Mouse (Mus musculus): ENCODE measurements around the gene Gm10392. TPM values are rescaled to one million over a fixed set of nuclear protein-coding genes. Genes with fewer than 3 reads are reported as not detected.

The Gm10392 gene
- polyA plus RNA-seq, 1 experiment from 2014 or later: not detected

- Histone ChIP-seq H3K9me3 (replicated peaks) (no peaks in the 10 kb centered on the region), H3K4me3 (no peak overlapping the region), H3K27me3 (replicated peaks) (no peaks in the 10 kb centered on the region), H3K4me1 (replicated peaks) (peaks cover 59% of the 10 kb centered on the region), H3K27ac (ENCODE audit: poor library complexity, severe bottlenecking) (peak overlapping the region; percentile 94), H3K36me3 (peaks cover 36% of the 10 kb centered on the region), H3K4me2 (peak overlapping the region; percentile 26), H3K9ac (peak overlapping the region; percentile 36)
- ATAC-seq (ENCODE audit: insufficient number of reproducible peaks, low FRiP score): 0 out of 2 replicates have a peak, but pooled peaks have one; percentile 13
- 25% methylated on average over 4 of the region's 4 CpGs for WGBS
Observed at GRCm38 (mm10) chr11:77497851-77498250, 21.1 kb downstream of the Gm10392 start.

GRCm38 (mm10) chr11:77497341-77497756, 21.6 kb downstream of the Gm10392 start:
- H3K36me3 ChIP-seq: peaks cover 31% of the 10 kb centered on the region
- no peak overlapping the region for H3K4me3 ChIP-seq
- H3K4me2 ChIP-seq: peak overlapping the region; percentile 26
- ATAC-seq (ENCODE audit: insufficient number of reproducible peaks, low FRiP score): peak; percentile 20; the same call in 1 of the 2 replicates
- H3K9me3 ChIP-seq (replicated peaks): no peaks in the 10 kb centered on the region
- no peaks in the 10 kb centered on the region for H3K27me3 ChIP-seq (replicated peaks)
- H3K9ac ChIP-seq: peak overlapping the region; percentile 51
- peaks cover 59% of the 10 kb centered on the region for H3K4me1 ChIP-seq (replicated peaks)
- 24% methylated on average over 6 of the region's 6 CpGs for WGBS
- peak overlapping the region; percentile 94 for H3K27ac ChIP-seq (ENCODE audit: poor library complexity, severe bottlenecking)

GRCm38 (mm10) chr11:77495507-77495906, 23.5 kb downstream of the Gm10392 start:
- H3K9me3 ChIP-seq (replicated peaks): no peaks in the 10 kb centered on the region
- no peaks in the 10 kb centered on the region for H3K27me3 ChIP-seq (replicated peaks)
- H3K4me3 ChIP-seq: no peak overlapping the region
- H3K36me3 ChIP-seq: peaks cover 18% of the 10 kb centered on the region
- H3K4me1 ChIP-seq (replicated peaks): peaks cover 68% of the 10 kb centered on the region
- no peak overlapping the region for H3K27ac ChIP-seq (ENCODE audit: poor library complexity, severe bottlenecking)
- no peak for ATAC-seq (ENCODE audit: insufficient number of reproducible peaks, low FRiP score)
- H3K9ac ChIP-seq: peak overlapping the region; percentile 37
- H3K4me2 ChIP-seq: peak overlapping the region; percentile 82; the same call in 1 of the 2 replicates

GRCm38 (mm10) chr11:77494782-77495181, 24.2 kb downstream of the Gm10392 start:
- Histone ChIP-seq H3K27me3 (replicated peaks) (no peaks in the 10 kb centered on the region), H3K4me1 (replicated peaks) (peaks cover 72% of the 10 kb centered on the region), H3K9me3 (replicated peaks) (no peaks in the 10 kb centered on the region), H3K27ac (ENCODE audit: poor library complexity, severe bottlenecking) (peak overlapping the region; percentile 89), H3K9ac (peak overlapping the region; percentile 98), H3K4me3 (peak overlapping the region; percentile 97), H3K36me3 (peaks cover 11% of the 10 kb centered on the region), H3K4me2 (peak overlapping the region; percentile 82)
- ATAC-seq (ENCODE audit: insufficient number of reproducible peaks, low FRiP score): no peak
- 69% methylated on average over 6 of the region's 6 CpGs for WGBS

GRCm38 (mm10) chr11:77494344-77494676, 24.7 kb downstream of the Gm10392 start:
- Histone ChIP-seq H3K27me3 (replicated peaks) (no peaks in the 10 kb centered on the region), H3K36me3 (peaks cover 6% of the 10 kb centered on the region), H3K4me2 (peak overlapping the region; percentile 82), H3K9me3 (replicated peaks) (no peaks in the 10 kb centered on the region), H3K27ac (ENCODE audit: poor library complexity, severe bottlenecking) (peak overlapping the region; percentile 89), H3K4me1 (replicated peaks) (peaks cover 72% of the 10 kb centered on the region), H3K4me3 (peak overlapping the region; percentile 97), H3K9ac (peak overlapping the region; percentile 98)
- no peak for ATAC-seq (ENCODE audit: insufficient number of reproducible peaks, low FRiP score)
- 21% methylated on average over 4 of the region's 4 CpGs for WGBS

- peak; percentile 20; the same call in 1 of the 2 replicates for ATAC-seq (ENCODE audit: insufficient number of reproducible peaks, low FRiP score)
Observed at GRCm38 (mm10) chr11:77493512-77494343, 25.3 kb downstream of the Gm10392 start, which contains the start of gene Git1. Gene Git1 (plus strand): TSS chr11:77493562.

GRCm38 (mm10) chr11:77492911-77493332, 26.1 kb downstream of the Gm10392 start:
- Histone ChIP-seq H3K4me2 (peak overlapping the region; percentile 95), H3K4me3 (peak overlapping the region; percentile 97), H3K27me3 (replicated peaks) (0 out of 2 replicates have a peak, but pooled peaks cover 5% of the 10 kb centered on the region), H3K4me1 (replicated peaks) (peaks cover 72% of the 10 kb centered on the region), H3K9ac (peak overlapping the region; percentile 74), H3K27ac (ENCODE audit: poor library complexity, severe bottlenecking) (peak overlapping the region; percentile 89), H3K9me3 (replicated peaks) (no peaks in the 10 kb centered on the region), H3K36me3 (no peaks in the 10 kb centered on the region)
- under 1% methylated on average over 32 of the region's 32 CpGs for WGBS
- peak; percentile 82 for ATAC-seq (ENCODE audit: insufficient number of reproducible peaks, low FRiP score)

More at GRCm38 (mm10) chr11:77493512-77494343, 25.3 kb downstream of the Gm10392 start, which contains the start of gene Git1:
- Histone ChIP-seq H3K36me3 (peaks cover under 1% of the 10 kb centered on the region; the same call in 1 of the 2 replicates), H3K4me1 (replicated peaks) (peaks cover 73% of the 10 kb centered on the region), H3K27ac (ENCODE audit: poor library complexity, severe bottlenecking) (peak within 1 kb of the TSS; percentile 89), H3K27me3 (replicated peaks) (no peaks in the 10 kb centered on the region), H3K4me2 (peak within 1 kb of the TSS; percentile 95), H3K9ac (peak within 1 kb of the TSS; percentile 98), H3K4me3 (peak within 1 kb of the TSS; percentile 97), H3K9me3 (replicated peaks) (no peaks in the 10 kb centered on the region)
- 7% methylated on average over 54 of the region's 74 CpGs for WGBS

- Histone ChIP-seq H3K36me3 (no peaks in the 10 kb centered on the region), H3K9ac (peak overlapping the region; percentile 74), H3K4me3 (peak overlapping the region; percentile 97), H3K4me1 (replicated peaks) (peaks cover 68% of the 10 kb centered on the region), H3K27me3 (replicated peaks) (0 out of 2 replicates have a peak, but pooled peaks cover 5% of the 10 kb centered on the region), H3K27ac (ENCODE audit: poor library complexity, severe bottlenecking) (peak overlapping the region; percentile 89), H3K9me3 (replicated peaks) (no peaks in the 10 kb centered on the region), H3K4me2 (peak overlapping the region; percentile 95)
- ATAC-seq (ENCODE audit: insufficient number of reproducible peaks, low FRiP score): no peak
- under 1% methylated on average over 18 of the region's 18 CpGs for WGBS
Observed at GRCm38 (mm10) chr11:77492311-77492871, 26.6 kb downstream of the Gm10392 start.

- H3K36me3 ChIP-seq: no peaks in the 10 kb centered on the region
- peak overlapping the region; percentile 97 for H3K4me3 ChIP-seq
- H3K27ac ChIP-seq (ENCODE audit: poor library complexity, severe bottlenecking): peak overlapping the region; percentile 89
- H3K27me3 ChIP-seq (replicated peaks): 0 out of 2 replicates have a peak, but pooled peaks cover 5% of the 10 kb centered on the region
- H3K4me2 ChIP-seq: peak overlapping the region; percentile 95
- H3K9me3 ChIP-seq (replicated peaks): no peaks in the 10 kb centered on the region
- H3K9ac ChIP-seq: peak overlapping the region; percentile 74
- under 1% methylated on average over 23 of the region's 23 CpGs for WGBS
- ATAC-seq (ENCODE audit: insufficient number of reproducible peaks, low FRiP score): peak; percentile 61
- peaks cover 68% of the 10 kb centered on the region for H3K4me1 ChIP-seq (replicated peaks)
Observed at GRCm38 (mm10) chr11:77491502-77492291, 27.3 kb downstream of the Gm10392 start.

GRCm38 (mm10) chr11:77491123-77491501, 27.9 kb downstream of the Gm10392 start:
- peak overlapping the region; percentile 97 for H3K4me3 ChIP-seq

More at GRCm38 (mm10) chr11:77491123-77491501, 27.9 kb downstream of the Gm10392 start:
- Histone ChIP-seq H3K4me2 (peak overlapping the region; percentile 95), H3K36me3 (no peaks in the 10 kb centered on the region), H3K27me3 (replicated peaks) (0 out of 2 replicates have a peak, but pooled peaks cover 5% of the 10 kb centered on the region), H3K9me3 (replicated peaks) (no peaks in the 10 kb centered on the region), H3K27ac (ENCODE audit: poor library complexity, severe bottlenecking) (peak overlapping the region; percentile 89), H3K9ac (peak overlapping the region; percentile 32), H3K4me1 (replicated peaks) (peaks cover 68% of the 10 kb centered on the region)
- WGBS: under 1% methylated on average over 13 of the region's 13 CpGs
- peak; percentile 66 for ATAC-seq (ENCODE audit: insufficient number of reproducible peaks, low FRiP score)
